Mouse (Mus musculus): Measurements from ENCODE around the gene Robo4.

Robo4 gene

GRCm38 (mm10) chr9:37401802-37402201 is at the start of gene Robo4:
Robo4 (plus strand) TSS chr9:37401897.
- peak; percentile 80 for DNase-seq

GRCm38 (mm10) chr9:37354485-37354884 is 47.2 kb upstream of the Robo4 start:
- no peak for DNase-seq

GRCm38 (mm10) chr9:37358713-37359330 is 42.9 kb upstream of the Robo4 start:
- DNase-seq: peak; percentile 35

GRCm38 (mm10) chr9:37359331-37360220 is 42.1 kb upstream of the Robo4 start:
- peak; percentile 86 for DNase-seq

- no peak for DNase-seq
Measured at GRCm38 (mm10) chr9:37362084-37362483, 39.6 kb upstream of the Robo4 start.

- DNase-seq: no peak
Measured at GRCm38 (mm10) chr9:37362881-37363280, 38.8 kb upstream of the Robo4 start.

- DNase-seq: no peak
Measured at GRCm38 (mm10) chr9:37363551-37363950, 38.1 kb upstream of the Robo4 start.

- no peak for DNase-seq
Measured at GRCm38 (mm10) chr9:37364392-37364791, 37.3 kb upstream of the Robo4 start.

GRCm38 (mm10) chr9:37365706-37366105 is 36.0 kb upstream of the Robo4 start:
- DNase-seq: no peak

- no peak for DNase-seq
Measured at GRCm38 (mm10) chr9:37367301-37368080, 34.2 kb upstream of the Robo4 start, which contains the start of gene Hepacam. Hepacam (plus strand) TSS chr9:37367351.

GRCm38 (mm10) chr9:37368081-37368830 is 33.4 kb upstream of the Robo4 start:
- DNase-seq: no peak

GRCm38 (mm10) chr9:37368860-37369259 is 32.8 kb upstream of the Robo4 start:
- peak; percentile 86 for DNase-seq

GRCm38 (mm10) chr9:37371232-37371801 is 30.4 kb upstream of the Robo4 start:
- DNase-seq: no peak

GRCm38 (mm10) chr9:37375718-37376117 is 26.0 kb upstream of the Robo4 start:
- peak; percentile 74 for DNase-seq

GRCm38 (mm10) chr9:37383161-37383560 is 18.5 kb upstream of the Robo4 start:
- no peak for DNase-seq

GRCm38 (mm10) chr9:37384284-37385182 is 17.2 kb upstream of the Robo4 start:
- peak; percentile 67 for DNase-seq

- DNase-seq: no peak
Measured at GRCm38 (mm10) chr9:37390891-37391290, 10.8 kb upstream of the Robo4 start.

GRCm38 (mm10) chr9:37392071-37392470 is 9.6 kb upstream of the Robo4 start:
- DNase-seq: no peak

GRCm38 (mm10) chr9:37393482-37394131 is 8.1 kb upstream of the Robo4 start:
- DNase-seq: no peak

GRCm38 (mm10) chr9:37400585-37400984 is 1.1 kb upstream of the Robo4 start:
- DNase-seq: peak; percentile 80

Data from lung, postnatal 36 days (tissue).